Mouse (Mus musculus) forebrain, embryonic 12.5 days (tissue): Measurements from ENCODE around the gene Ppia. TPM values are rescaled to one million over a fixed set of nuclear protein-coding genes. Genes with fewer than 3 reads are reported as not detected.

Experiments used
- ATAC-seq: fragments of 200-750 bp; cut with Nextera tagmentation; 2 replicates; pipeline ENCODE4 v1.8.0; 2017; ENCODE audit warnings: moderate TSS enrichment; ENCODE audit not compliant: low FRiP score
- H3K27ac ChIP-seq: fragments of 300-500 bp; sonication (generic); 2 replicates; pipeline ENCODE4 v1.5.1; 2016; ENCODE audit warnings: mild to moderate bottlenecking
- H3K27me3 ChIP-seq: fragments of 300-500 bp; sonication (generic); 2 replicates; pipeline ENCODE4 v1.6.1; 2016; ENCODE audit warnings: mild to moderate bottlenecking
- H3K36me3 ChIP-seq: fragments of 300-500 bp; sonication (generic); replicated peaks from 2 replicates; pipeline ENCODE4 v1.6.1; 2016; ENCODE audit warnings: mild to moderate bottlenecking
- H3K4me1 ChIP-seq: fragments of 300-500 bp; sonication (generic); 2 replicates; pipeline ENCODE4 v1.6.1; 2016
- H3K4me2 ChIP-seq: fragments of 300-500 bp; sonication (generic); 2 replicates; pipeline ENCODE4 v1.6.1; 2016; ENCODE audit warnings: mild to moderate bottlenecking, moderate library complexity
- H3K4me3 ChIP-seq: fragments of 300-500 bp; sonication (generic); replicated peaks from 2 replicates; pipeline ENCODE4 v1.5.1; 2016; ENCODE audit warnings: mild to moderate bottlenecking
- H3K9ac ChIP-seq: fragments of 300-500 bp; sonication (generic); 2 replicates; pipeline ENCODE4 v1.6.1; 2016; ENCODE audit warnings: mild to moderate bottlenecking
- H3K9me3 ChIP-seq: fragments of 300-500 bp; sonication (generic); 2 replicates; pipeline ENCODE4 v1.6.1; 2016
- WGBS: fragments of 180-500 bp; shearing (Covaris S2); methylation state at CpG from one replicate; pipeline ENCODE4 v1.1.7; 2016; 5-methylcytosine and 5-hydroxymethylcytosine counted together
- polyA plus RNA-seq: library from polyadenylated mRNA; unstranded; fragments of >200 nt; fragmentation: Nextera tagmentation; extraction: Ambion mirVana; gene quantifications from 2 replicates; pipeline ENCODE4 v1.2.1, GENCODE M21; 2016

Gene Ppia
- polyA plus RNA-seq, 1 experiment from 2014 or later, result 4,665 TPM

DNA sequence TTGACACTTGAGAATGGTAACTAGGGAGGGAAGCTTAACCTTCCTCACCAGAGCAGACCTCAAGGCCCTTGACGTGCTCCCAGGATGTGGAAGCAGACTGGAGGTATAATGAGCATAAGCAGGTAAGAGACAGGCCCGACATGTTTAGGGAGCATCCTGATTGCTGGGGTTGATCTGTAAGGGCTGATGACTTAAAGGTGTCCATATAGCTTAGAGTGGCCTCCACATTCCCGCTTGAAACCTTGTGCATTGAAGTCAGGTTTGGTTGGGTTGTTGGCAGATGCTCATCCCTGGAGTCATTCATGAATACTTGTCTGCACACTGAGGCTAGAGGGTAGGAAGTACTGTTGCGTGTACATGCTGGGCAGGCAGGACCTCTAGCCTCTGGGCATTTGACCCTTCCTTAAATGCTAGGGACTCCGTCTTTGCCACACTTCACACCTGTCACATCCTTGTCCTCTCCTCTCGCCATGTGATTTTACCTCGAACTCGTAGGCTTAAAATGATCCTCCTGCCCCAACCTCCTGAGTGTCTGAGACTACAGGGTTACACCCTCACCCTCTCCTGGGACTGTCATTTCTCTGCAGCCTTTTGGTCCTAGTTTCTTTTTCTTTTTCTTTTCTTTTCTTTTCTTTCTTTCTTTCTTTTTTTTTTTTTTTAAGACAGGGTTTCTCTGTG is 24.7 kb upstream of the Ppia start:
- WGBS, result 86% methylated on average over 8 of the region's 8 CpGs
- H3K4me2 ChIP-seq, result peak overlapping the region; percentile 88
- no peaks in the 10 kb centered on the region for H3K27me3 ChIP-seq
- peak overlapping the region; percentile 96 for H3K4me3 ChIP-seq
- H3K9me3 ChIP-seq, result no peaks in the 10 kb centered on the region
- no peak for ATAC-seq
- H3K4me1 ChIP-seq, result peaks cover 30% of the 10 kb centered on the region
- H3K36me3 ChIP-seq, result peaks cover 34% of the 10 kb centered on the region
- H3K9ac ChIP-seq, result peak overlapping the region; percentile 95
- H3K27ac ChIP-seq, result no peak overlapping the region

DNA sequence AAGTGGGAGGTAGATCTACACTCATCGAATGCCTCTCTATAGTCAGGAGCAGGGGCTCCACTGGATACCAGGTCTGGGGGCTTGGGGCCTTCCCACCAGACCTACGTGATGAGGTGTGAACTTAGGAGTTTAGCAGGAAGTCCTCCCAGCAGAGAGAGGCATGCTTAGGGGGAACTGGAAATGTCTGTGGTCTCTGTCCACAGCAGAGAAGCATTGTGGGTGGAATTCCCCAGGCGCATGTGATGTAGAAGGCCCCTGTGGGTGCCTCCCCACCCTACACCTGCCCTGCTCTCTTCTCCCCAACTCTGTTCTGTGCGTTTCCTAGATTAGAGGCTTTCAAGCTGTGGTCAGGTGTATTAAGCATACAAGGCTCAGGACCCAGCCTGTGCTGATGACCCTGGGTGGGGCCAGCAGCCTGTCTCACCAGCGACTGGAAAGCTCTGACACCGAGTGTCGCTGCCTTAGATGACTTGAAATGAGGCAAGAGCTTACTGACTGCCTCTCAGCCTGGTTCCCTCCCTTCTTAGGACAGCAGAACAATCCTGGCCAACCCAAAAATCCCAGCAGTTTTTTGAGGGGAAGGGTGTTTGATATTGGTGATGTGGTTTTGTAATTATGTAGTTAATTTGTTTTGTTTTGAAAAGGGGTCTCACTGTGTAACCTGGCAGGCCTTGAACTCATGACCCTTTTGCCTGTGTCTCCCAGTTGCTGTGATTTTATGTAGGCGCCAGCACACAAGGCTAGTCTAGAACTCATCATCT is 23.5 kb upstream of the Ppia start:
- Histone ChIP-seq H3K4me1 (peaks cover 31% of the 10 kb centered on the region), H3K27ac (no peak overlapping the region), H3K4me2 (no peak overlapping the region), H3K9ac (no peak overlapping the region), H3K36me3 (peaks cover 46% of the 10 kb centered on the region), H3K4me3 (0 out of 2 replicates have a peak overlapping the region, but pooled peaks have one; percentile 8), H3K27me3 (no peaks in the 10 kb centered on the region), H3K9me3 (no peaks in the 10 kb centered on the region)
- WGBS, result 95% methylated on average over 8 of the region's 8 CpGs
- no peak for ATAC-seq

DNA sequence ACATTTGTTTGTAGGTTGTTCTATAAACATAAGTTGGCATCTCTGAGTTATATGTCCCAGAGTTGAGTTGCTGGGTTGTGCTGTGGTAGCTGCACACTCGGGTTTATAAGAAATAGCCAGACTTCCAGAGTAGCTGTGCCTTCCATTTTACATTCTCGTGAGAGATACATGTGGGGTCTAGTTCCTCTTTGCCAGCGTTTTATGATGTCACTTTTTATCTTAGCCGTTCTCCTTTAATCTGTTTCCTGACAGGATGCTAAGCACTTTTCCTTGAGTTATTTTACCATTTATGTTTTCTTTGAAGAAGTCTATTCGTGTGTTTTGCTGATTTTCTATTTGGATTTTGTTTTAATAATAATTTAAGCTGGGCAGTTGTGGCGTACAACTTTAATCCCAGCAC is 22.4 kb upstream of the Ppia start:
- peaks cover 31% of the 10 kb centered on the region for H3K4me1 ChIP-seq
- H3K27me3 ChIP-seq, result no peaks in the 10 kb centered on the region
- H3K36me3 ChIP-seq, result peaks cover 57% of the 10 kb centered on the region
- no peak overlapping the region for H3K4me2 ChIP-seq
- WGBS, result 87% methylated on average over 6 of the region's 6 CpGs
- no peak overlapping the region for H3K4me3 ChIP-seq
- ATAC-seq, result no peak
- no peaks in the 10 kb centered on the region for H3K9me3 ChIP-seq
- no peak overlapping the region for H3K9ac ChIP-seq
- H3K27ac ChIP-seq, result no peak overlapping the region

DNA sequence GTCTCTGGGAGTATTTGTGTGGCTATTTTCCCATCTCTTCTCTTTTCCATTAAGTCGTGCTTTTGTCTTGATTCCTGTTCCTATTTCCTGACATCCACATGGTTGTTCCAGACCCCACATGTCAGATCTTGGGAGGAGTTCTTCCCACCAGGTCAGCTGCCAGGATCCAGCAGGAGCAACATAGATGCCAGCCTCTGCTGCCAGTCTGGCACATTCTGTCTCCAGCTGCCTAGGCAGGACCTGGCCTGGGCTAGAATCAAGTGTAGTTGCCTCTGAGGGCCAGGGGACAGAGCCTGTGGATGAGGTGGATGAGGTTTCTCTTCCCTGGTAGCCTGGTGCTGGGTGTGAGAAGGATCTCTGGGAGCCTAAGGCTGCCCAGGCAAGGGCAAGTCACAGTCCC is 21.4 kb upstream of the Ppia start:
- no peak overlapping the region for H3K27ac ChIP-seq
- WGBS, result 79% methylated on average over 1 of the region's 1 CpGs
- no peak overlapping the region for H3K4me3 ChIP-seq
- no peak overlapping the region for H3K9ac ChIP-seq
- H3K27me3 ChIP-seq, result no peaks in the 10 kb centered on the region
- no peaks in the 10 kb centered on the region for H3K9me3 ChIP-seq
- H3K36me3 ChIP-seq, result peaks cover 67% of the 10 kb centered on the region
- H3K4me1 ChIP-seq, result peaks cover 31% of the 10 kb centered on the region
- ATAC-seq, result no peak
- no peak overlapping the region for H3K4me2 ChIP-seq

DNA sequence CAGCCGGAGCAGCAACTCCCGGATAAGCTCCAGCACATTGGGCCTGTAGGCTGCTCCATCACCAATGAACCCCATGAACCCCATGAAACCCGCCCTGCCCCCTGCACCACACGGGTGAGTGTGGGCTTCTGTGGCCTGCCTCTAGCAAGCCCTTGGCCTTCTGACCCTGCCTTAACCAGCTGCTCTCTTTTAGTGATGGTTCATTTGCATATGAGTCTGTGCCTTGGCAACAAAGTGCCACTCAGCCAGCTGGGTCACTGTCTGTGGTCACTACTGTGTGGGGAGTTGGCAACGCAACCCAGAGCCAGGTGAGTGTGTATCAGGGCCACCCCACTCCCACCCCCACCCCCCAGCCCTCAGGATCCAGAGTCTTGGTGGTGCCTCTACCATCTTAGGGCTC is 19.7 kb upstream of the Ppia start:
- Histone ChIP-seq H3K27ac (no peak overlapping the region), H3K4me2 (no peak overlapping the region), H3K9me3 (no peaks in the 10 kb centered on the region), H3K9ac (no peak overlapping the region), H3K4me3 (no peak overlapping the region), H3K27me3 (no peaks in the 10 kb centered on the region), H3K36me3 (peaks cover 84% of the 10 kb centered on the region), H3K4me1 (peaks cover 22% of the 10 kb centered on the region)
- ATAC-seq, result no peak
- 86% methylated on average over 5 of the region's 5 CpGs for WGBS

DNA sequence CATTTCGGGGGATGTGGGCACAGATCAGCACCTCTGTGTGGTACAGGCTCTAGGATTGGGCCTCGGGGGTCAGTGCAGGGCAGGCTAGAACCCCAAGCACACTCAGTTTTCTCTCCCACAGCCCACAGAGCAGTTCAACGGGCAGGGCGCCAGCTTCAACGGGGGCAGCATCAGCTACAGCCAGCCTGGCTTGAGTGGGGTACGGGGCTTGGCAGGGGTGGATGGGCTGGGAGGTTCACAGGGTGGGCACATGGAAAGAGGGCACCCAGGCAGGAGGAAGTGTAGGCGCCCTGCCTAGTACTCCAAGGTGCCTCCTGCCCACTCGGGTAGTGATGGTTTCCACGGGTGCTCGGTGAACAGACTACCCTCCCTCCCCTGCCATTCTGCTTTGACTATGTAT is 17.1 kb upstream of the Ppia start:
- H3K9me3 ChIP-seq, result no peaks in the 10 kb centered on the region
- WGBS, result 93% methylated on average over 10 of the region's 10 CpGs
- H3K4me2 ChIP-seq, result no peak overlapping the region
- H3K27me3 ChIP-seq, result no peaks in the 10 kb centered on the region
- no peak for ATAC-seq
- H3K4me1 ChIP-seq, result peaks cover 7% of the 10 kb centered on the region; the same call in 1 of the 2 replicates
- H3K36me3 ChIP-seq, result peaks cover 93% of the 10 kb centered on the region
- no peak overlapping the region for H3K27ac ChIP-seq
- H3K9ac ChIP-seq, result no peak overlapping the region
- no peak overlapping the region for H3K4me3 ChIP-seq

DNA sequence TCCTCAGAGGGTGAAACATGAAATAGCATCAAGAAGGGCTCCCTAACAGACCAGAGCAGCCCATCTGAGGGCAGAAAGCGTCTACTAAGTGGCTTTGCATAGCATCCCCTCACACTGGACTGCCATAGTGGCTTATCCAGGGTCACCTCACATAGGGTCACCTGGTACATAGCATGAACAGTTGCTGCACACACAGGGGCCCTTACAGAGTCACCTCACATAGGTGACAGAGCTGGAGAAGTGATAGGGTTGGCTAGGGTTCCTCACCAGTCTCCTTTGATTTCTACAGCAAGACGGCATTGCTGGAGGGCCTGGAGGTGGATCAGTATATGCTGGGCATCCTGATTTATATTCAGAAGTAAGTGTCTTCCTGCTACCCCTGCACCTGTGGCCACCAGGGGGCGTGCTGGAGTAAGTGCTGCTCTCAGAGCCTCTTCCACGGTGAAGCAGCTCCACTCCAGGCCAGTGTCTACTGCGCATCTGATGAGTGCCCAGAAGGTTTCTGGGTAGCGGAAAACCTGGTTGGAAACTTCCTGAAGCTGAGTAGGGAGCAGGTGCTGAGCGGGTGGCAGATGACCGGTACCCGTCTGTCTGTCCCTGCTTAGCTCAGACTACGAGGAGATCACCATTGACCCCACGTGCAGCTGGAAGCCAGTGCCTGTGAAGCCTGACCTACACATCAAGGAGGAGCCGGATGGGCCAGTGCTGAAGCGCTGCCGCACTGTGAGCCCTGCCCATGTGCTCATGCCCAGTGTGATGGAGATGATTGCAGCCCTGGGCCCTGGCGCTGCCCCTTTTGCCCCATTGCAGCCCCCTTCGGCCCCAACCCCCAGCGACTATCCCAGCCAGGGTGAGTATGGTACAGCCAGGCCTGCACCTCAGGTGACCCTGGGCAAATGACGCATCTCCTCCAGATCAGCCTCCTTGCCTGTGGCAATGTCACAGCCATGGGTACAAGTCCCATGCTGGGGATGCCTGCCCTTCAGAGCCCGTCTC is 12.4 kb upstream of the Ppia start:
- no peaks in the 10 kb centered on the region for H3K27me3 ChIP-seq
- H3K36me3 ChIP-seq, result peaks cover 92% of the 10 kb centered on the region
- ATAC-seq, result no peak
- H3K27ac ChIP-seq, result no peak overlapping the region
- H3K9me3 ChIP-seq, result no peaks in the 10 kb centered on the region
- no peak overlapping the region for H3K4me2 ChIP-seq
- no peak overlapping the region for H3K4me3 ChIP-seq
- no peak overlapping the region for H3K9ac ChIP-seq
- H3K4me1 ChIP-seq, result peaks cover 3% of the 10 kb centered on the region; the same call in 1 of the 2 replicates
- 88% methylated on average over 19 of the region's 19 CpGs for WGBS

DNA sequence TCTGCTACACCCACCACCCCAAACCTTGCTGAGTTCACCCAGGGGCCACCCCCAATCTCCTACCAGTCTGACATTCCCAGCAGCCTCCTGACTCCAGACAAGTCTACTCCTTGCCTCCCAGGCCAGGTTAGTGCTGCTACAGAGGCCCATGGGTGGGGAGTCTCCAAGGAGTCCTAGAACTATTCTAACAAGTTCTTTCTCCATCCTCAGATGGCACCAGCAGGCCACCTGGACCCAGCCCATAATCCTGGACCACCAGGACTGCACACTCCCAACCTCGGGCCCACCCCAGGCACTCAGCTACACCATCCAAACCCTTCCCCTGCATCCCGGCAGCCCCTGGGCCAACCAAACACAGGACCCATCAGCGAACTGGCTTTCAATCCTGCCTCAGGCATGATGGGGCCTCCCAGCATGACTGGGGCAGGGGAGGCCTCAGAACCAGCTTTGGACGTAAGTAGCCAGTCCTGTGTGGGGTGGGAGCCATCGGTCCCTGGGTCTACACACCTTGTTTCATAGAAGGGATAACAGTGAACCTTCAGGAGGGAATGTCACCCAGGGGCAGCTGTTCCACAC is 11.3 kb upstream of the Ppia start:
- Histone ChIP-seq H3K9ac (no peak overlapping the region), H3K4me3 (no peak overlapping the region), H3K27me3 (no peaks in the 10 kb centered on the region), H3K27ac (no peak overlapping the region), H3K4me1 (peaks cover 3% of the 10 kb centered on the region; the same call in 1 of the 2 replicates), H3K4me2 (no peak overlapping the region), H3K36me3 (peaks cover 81% of the 10 kb centered on the region), H3K9me3 (no peaks in the 10 kb centered on the region)
- 92% methylated on average over 5 of the region's 5 CpGs for WGBS
- no peak for ATAC-seq

DNA sequence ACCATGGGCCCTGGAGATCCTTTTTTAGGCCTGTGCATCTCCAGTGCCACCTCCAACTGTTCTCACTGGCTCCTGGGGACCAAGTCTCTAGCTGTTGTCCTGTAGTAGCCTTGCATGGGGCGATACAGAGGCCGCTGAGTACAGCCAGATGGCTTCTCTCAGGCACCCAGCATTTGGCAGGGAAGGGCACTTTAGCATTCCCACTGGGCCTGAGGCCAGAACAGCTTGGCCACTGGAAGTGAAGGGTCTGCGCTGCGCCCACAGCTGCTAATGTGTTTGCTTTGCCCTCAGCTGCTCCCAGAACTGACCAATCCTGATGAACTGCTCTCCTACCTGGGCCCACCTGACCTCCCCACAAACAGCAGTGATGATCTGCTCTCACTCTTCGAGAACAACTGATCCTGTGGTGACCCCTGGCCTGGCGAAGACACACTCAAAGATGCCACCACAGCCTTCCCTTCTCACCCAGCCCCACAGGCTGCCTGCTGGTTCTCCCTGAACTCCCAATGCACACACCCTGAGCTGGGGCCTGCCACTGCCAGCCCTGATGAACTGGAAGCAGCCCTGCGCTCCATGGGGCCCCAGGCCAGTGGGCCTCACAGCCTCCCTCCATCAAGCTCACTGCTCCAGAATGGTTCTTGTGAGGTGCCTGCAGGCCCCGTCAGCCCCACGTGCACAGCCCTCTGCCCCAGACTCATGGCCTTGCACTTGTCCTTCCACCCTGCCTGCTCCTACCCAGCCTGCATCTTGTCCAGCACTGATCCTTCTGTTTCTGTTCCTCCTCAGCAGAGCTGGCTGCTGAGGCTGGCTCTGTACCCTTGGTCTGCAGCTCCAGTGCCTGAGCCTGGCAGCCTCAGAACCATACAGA is 10.3 kb upstream of the Ppia start:
- Histone ChIP-seq H3K4me3 (no peak overlapping the region), H3K27ac (peak overlapping the region; percentile 59; the same call in 1 of the 2 replicates), H3K9me3 (no peaks in the 10 kb centered on the region), H3K36me3 (peaks cover 71% of the 10 kb centered on the region), H3K27me3 (no peaks in the 10 kb centered on the region), H3K9ac (no peak overlapping the region), H3K4me1 (peaks cover 3% of the 10 kb centered on the region; the same call in 1 of the 2 replicates), H3K4me2 (no peak overlapping the region)
- 95% methylated on average over 9 of the region's 9 CpGs for WGBS
- ATAC-seq, result no peak

DNA sequence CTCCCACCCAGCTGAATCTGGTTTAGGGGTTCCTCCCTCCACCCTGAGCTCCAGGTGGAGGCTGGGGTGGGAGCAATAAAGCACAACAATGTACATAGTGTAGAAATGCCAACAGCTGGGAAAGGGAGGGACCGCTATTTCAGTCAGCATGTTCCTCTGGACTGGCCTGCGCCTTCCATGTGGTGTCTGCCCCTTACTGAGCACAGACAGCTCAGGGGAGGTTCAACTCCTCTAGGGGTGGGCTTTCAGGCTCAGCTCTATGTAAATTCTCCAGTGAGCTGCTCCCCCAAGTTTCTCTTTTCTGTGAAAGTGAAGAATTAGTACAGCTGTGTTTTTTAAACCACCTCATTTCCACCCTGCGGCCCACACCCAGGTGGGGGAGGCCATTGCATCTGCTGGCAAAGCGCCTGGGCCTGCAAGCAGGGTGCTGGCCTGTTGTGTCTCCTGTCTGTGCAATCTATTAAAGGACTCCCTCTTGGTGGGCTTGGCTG is 9.6 kb upstream of the Ppia start:
- H3K9me3 ChIP-seq, result no peaks in the 10 kb centered on the region
- ATAC-seq, result no peak
- WGBS, result 90% methylated on average over 4 of the region's 4 CpGs
- no peak overlapping the region for H3K4me2 ChIP-seq
- H3K9ac ChIP-seq, result no peak overlapping the region
- H3K36me3 ChIP-seq, result peaks cover 64% of the 10 kb centered on the region
- no peaks in the 10 kb centered on the region for H3K27me3 ChIP-seq
- H3K4me1 ChIP-seq, result peaks cover 3% of the 10 kb centered on the region; the same call in 1 of the 2 replicates
- H3K4me3 ChIP-seq, result no peak overlapping the region
- peak overlapping the region; percentile 59 for H3K27ac ChIP-seq
